Mouse (Mus musculus) T-helper 17 cell (primary cell): ENCODE measurements around the gene Ctnna2.

Experiments
- in situ Hi-C, 2 experiments: fragments of 300-600 bp; cut with MboI, MseI; formaldehyde crosslinking; loops; 1 replicate in 1 of 2; 2 replicates in 1 of 2; pipeline ENCODE4 v1.15.1; 2025; ENCODE audit warnings: high pct_unique_total_duplicates in 2 of 2

Gene Ctnna2

GRCm38 (mm10) chr6:77184896-77185295, 794.6 kb downstream of the Ctnna2 start:
- in situ Hi-C loops = no loop called here

- in situ Hi-C loops = loop anchor here (10.0 kb wide), 3 partner anchors 839 to 2001 kb away; no protein-coding TSS in a partner anchor
Measured at GRCm38 (mm10) chr6:77175764-77176163, 803.7 kb downstream of the Ctnna2 start.

- in situ Hi-C loops = no loop called here
Measured at GRCm38 (mm10) chr6:77157028-77157427, 822.5 kb downstream of the Ctnna2 start.

GRCm38 (mm10) chr6:77139306-77139920, 840.1 kb downstream of the Ctnna2 start:
- in situ Hi-C loops = no loop called here

DNA sequence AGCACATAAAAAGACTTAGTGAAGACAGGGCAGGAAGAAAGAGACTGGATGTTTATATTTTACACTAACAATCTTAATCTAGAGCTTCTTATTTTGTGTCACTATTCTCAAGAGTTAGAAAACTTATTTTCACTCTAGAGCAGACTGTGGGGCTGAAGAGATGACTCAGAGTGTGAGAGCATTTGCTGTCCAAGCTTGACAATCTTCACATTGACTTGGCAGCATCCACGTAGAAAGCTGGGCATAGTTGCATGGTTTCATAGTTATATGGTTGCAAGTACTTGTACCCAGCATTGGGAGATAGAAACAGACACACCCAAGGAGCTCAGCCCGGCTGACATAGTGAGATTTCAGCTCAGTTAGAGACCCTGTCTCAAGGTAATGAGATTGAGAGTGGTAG, 858.6 kb downstream of the Ctnna2 start:
- in situ Hi-C loops = no loop called here

- in situ Hi-C loops = no loop called here
Measured at GRCm38 (mm10) chr6:77120510-77120909, 859.0 kb downstream of the Ctnna2 start.

DNA sequence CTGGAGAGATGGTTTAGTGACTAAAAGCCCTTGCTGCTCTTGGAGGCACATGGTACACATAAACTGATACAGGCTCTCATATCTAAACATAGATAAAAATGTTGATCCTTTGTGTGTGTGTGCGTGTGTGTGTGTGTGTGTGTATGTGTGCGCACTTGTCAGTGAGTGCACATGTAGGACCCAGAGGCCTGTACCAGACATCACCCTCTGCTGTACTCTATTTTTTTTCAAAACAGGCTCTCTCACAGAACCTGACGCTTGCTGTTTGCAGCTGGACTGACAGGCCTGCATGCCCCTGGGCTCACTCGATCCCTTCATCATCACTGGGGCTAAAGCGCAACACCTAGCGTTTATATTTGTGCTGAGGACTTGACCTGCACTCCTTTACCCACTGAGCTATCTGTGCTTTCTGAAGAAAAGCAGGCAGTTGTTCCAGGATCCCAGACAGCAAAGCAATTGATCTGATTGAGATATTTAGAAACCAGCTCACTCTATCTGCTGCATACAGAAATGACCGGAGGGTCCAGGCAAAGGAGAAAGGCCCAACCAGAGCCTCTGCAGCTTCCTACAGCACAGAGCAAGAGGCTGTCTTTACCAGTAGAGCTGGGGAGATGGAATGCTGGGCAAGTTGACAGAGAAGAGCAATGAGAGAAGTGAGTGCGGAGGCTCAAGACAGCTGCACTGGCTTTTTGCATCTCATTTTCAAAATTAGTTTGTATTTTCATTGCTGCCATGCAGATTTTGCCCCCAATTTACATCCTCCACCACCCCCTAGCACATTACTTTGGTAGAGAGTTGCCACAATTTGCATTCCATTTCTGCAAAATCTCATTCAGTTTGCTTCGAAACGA, 870.2 kb downstream of the Ctnna2 start:
- in situ Hi-C loops = no loop called here

GRCm38 (mm10) chr6:77101047-77101446, 878.5 kb downstream of the Ctnna2 start:
- in situ Hi-C loops = no loop called here

- in situ Hi-C loops = no loop called here
Measured at GRCm38 (mm10) chr6:77098540-77098939, 881.0 kb downstream of the Ctnna2 start.

GRCm38 (mm10) chr6:77075396-77076376, 903.8 kb downstream of the Ctnna2 start:
- in situ Hi-C loops = no loop called here

DNA sequence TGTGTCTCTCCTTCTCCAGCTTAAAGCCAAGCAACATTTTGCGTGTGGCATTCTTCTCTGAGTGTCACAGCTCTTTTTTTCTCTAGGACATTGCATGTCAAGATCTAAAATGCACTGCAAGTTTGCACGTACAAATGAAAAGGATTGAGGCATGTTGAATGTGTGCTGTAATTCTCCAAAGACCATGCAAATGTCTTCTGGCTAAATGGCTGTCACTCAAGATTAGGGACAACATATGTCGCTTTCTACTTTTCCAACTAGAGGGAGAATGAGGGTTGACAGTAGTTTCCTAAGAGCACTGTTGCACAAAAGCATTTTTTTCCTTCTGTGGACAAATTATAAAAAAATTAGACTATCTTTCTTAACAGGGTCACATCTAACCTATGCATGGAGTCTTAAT, 909.9 kb downstream of the Ctnna2 start:
- in situ Hi-C loops = no loop called here

GRCm38 (mm10) chr6:77050690-77051089, 928.8 kb downstream of the Ctnna2 start:
- in situ Hi-C loops = no loop called here

DNA sequence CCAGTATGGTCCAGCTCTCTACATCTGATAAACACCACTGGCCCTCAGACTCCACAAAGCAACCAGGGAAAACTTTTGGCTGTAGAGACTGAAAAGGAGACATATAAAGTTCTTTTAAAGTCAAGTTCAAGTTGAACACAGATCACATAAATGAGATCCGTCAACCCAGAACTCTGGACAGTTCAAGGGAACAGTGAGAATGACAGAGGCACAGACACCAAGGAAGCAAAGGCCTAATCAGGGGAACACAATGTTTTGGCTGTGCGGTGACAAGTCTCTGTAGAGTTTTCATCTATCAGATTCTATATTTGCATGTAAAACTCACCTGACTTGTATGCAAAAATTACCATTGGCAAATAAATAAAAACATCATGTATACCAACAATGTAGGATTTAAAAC, 929.3 kb downstream of the Ctnna2 start:
- in situ Hi-C loops = no loop called here

DNA sequence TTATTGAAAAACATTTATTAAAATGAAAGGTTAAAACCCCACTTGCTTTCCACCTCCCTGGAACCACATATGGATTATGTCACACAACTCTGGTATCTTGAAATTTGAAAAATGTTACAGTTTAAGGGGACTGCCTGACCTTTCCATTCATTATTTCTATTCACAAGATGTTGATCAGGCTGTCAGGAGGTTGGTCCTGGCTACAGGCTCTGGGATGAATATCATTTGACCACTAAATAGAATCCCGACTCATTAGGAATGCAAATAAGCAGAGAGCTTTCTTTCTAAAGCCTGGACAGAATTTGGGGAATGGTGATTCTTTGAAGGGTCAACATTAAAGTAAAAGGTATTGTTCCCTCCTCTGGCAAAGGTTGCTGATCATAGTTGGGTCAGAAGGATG, 931.9 kb downstream of the Ctnna2 start:
- in situ Hi-C loops = no loop called here

GRCm38 (mm10) chr6:77025066-77025465, 954.4 kb downstream of the Ctnna2 start:
- in situ Hi-C loops = no loop called here

DNA sequence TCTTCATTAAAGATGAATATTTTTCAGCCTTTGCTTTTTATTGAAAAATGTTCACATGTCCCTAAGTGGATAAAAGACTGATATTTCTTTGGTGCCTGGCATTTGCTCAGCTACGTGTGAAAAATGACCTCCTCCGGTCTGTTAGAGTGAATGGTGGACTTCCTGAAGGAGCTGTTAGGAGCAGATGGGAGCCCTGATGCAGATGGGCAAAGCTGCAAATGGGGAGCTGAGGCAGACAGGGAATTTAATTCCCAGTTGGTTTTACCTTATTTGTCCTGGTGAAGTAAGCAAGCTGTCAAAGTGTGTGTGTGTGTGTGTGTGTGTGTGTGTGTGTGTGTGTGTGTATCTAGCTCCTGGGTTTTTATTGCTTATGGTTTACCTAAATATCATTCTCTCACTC, 966.3 kb downstream of the Ctnna2 start:
- in situ Hi-C loops = no loop called here

GRCm38 (mm10) chr6:77011001-77011400, 968.5 kb downstream of the Ctnna2 start:
- in situ Hi-C loops = no loop called here

- in situ Hi-C loops = no loop called here
Measured at GRCm38 (mm10) chr6:76992128-76992527, 987.4 kb downstream of the Ctnna2 start.

- in situ Hi-C loops = no loop called here
Measured at GRCm38 (mm10) chr6:76984773-76985172, 994.7 kb downstream of the Ctnna2 start.

DNA sequence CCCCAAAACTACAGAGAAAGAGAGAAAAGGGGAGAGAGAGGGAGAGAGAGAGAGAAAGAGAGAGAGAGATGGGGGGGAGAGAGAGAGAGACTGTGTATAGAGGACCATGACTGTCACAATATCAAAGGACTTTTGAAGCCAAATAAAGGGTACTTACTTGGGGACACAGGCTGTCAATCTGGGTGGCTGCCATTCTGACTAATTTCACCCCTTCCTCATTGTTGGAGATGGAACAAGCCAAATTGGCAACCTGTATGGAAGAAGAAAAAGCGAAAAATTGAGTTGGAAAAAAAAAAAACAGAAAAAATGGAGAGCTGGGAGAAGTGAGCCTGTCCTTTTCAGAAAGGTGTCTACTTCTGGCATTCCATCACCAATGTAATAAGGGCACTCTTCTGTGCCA, 997.8 kb downstream of the Ctnna2 start:
- in situ Hi-C loops = no loop called here

- in situ Hi-C loops = no loop called here
Measured at GRCm38 (mm10) chr6:76979247-76979850, 1000.1 kb downstream of the Ctnna2 start.
